Mouse (Mus musculus): ENCODE results near the gene Txnrd3. TPM values are rescaled to one million over a fixed set of nuclear protein-coding genes. Genes with fewer than 3 reads are reported as not detected.
A peak's percentile ranks its signal among the peaks of the same experiment; 100 is the strongest.

Gene Txnrd3
- total RNA-seq, 1 experiment, result 4.9 TPM

DNA sequence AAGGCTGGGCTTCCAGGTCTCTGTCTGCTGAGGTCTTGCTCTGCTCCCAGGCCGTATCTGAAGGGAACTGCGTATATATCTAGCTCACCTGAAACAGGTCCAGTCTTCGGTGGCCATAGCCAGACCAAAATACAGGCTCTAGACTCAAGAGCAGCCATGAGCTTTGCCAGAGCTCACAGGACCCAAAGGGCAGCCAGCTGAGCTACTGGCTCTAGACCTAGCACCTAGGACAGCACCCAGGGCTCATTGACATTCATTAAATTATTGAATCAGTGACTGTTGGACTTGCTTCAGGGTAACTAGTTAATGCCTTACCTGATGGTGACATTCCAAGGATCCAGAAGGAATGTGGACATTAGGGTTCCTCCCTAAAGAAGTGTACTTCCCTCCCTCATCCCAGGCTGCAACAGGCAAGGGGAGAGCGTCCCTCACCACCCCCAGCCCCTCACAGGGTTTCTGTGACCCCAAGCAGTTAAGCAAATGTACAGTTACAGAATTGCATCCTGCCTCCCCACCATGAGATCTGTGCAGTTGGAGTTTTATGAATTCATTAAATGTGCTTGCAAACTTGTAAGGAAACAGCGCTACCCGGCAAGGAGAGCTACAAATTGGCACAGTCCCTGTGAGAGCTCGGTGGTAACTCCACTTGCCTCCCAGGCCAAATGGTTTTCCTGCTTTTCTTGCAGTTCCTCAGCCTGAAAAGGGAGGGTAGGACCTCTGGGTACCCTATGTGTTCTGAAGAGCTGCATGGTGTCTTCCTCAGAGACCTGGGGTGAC is 29.0 kb upstream of the Txnrd3 start:
- no peak overlapping the region for H3K4me3 ChIP-seq (ENCODE audit: insufficient read depth in 1 of 2, low read depth in 1 of 2, low read length in 2 of 2, poor library complexity in 1 of 2, severe bottlenecking in 1 of 2)
- peak; percentile 21 for DNase-seq (ENCODE audit: low read depth, low spot score)
- no peak overlapping the region for H3K27ac ChIP-seq (ENCODE audit: insufficient read depth, low read depth, low read length, poor library complexity, severe bottlenecking)

DNA sequence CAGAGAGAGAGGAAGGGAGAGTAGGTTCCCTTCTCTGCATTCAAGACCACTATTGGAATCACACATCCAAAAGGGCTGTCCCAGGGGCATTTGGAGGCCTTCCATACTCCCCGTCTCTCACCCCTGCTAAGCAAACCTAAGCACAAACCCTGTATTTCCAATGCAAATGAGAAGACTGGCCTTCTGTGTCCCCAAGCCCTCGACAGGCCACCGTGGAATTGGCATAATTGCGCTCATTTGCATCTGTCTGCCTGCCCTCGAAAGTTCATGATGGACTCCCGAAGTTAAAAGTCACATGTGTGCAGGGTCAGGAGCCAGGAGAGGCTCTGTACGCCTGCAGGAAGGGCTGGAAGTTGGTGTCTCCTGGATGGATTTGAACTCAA is 28.4 kb upstream of the Txnrd3 start:
- DNase-seq (ENCODE audit: low read depth, low spot score), result no peak
- no peak overlapping the region for H3K27ac ChIP-seq (ENCODE audit: insufficient read depth, low read depth, low read length, poor library complexity, severe bottlenecking)

More for the DNA sequence above, 29.0 kb upstream of the Txnrd3 start:
- in situ Hi-C loops (cut with MboI; ENCODE audit: low sequenced_read_pairs in 2 of 2, unreplicated experiment in 2 of 2), result no loop called here
- H3K9me3 ChIP-seq (ENCODE audit: control insufficient read depth, insufficient read depth, low read depth, low read length), result no peaks in the 10 kb centered on the region
- no peak for TF ChIP-seq ZC3H11A (IDR thresholded peaks at IDR 0.05; ENCODE audit: borderline replicate concordance, low read depth, low read length)
- H3K4me1 ChIP-seq (ENCODE audit: control insufficient read depth in 2 of 2, insufficient read depth in 2 of 2, low read length in 2 of 2, poor library complexity in 1 of 2), result peaks cover 0 to 2% of the 10 kb centered on the region in 2 experiments; a peak in 1 of 4 replicates
- H3K9ac ChIP-seq (ENCODE audit: insufficient read depth, low read depth, low read length, poor library complexity, severe bottlenecking), result no peak overlapping the region
- no peaks in the 10 kb centered on the region for H3K36me3 ChIP-seq (ENCODE audit: control insufficient read depth, insufficient read depth, low read length, poor library complexity, severe bottlenecking)

DNA sequence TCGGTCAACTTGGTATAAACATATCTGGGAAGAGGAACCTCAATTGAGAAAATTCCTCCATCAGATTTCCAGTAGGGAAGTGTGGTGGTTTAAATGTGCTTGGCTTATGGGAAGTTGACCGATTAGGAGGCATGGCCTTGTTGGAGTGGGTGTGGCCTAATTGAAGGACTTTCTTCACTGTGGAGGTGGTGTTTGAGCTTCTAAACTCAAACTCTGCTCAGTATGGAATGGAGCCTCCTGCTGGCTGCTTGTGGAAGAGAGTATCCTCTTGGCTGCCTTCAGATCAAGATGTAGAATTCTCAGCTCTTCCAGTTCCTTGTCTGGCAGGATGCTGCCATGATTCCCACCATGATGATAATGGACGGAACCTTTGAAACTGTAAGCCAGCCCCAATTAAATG is 21.1 kb upstream of the Txnrd3 start:
- peak; percentile 42 for DNase-seq (ENCODE audit: low read depth, low spot score)
- no peaks in the 10 kb centered on the region for H3K36me3 ChIP-seq (ENCODE audit: control insufficient read depth, insufficient read depth, low read length, poor library complexity, severe bottlenecking)
- H3K4me3 ChIP-seq (ENCODE audit: insufficient read depth in 1 of 2, low read depth in 1 of 2, low read length in 2 of 2, poor library complexity in 1 of 2, severe bottlenecking in 1 of 2), result no peak overlapping the region
- no peak for TF ChIP-seq ZC3H11A (IDR thresholded peaks at IDR 0.05; ENCODE audit: borderline replicate concordance, low read depth, low read length)
- TF ChIP-seq MAFK (IDR thresholded peaks at IDR 0.05; ENCODE audit: insufficient read depth, low read depth, low read length), result no peak
- TF ChIP-seq HCFC1 (IDR thresholded peaks at IDR 0.05; ENCODE audit: borderline replicate concordance, insufficient read depth, low read length), result no peak
- TF ChIP-seq CHD2 (IDR thresholded peaks at IDR 0.05; ENCODE audit: low read depth, low read length), result no peak
- no peak for TF ChIP-seq ZNF384 (IDR thresholded peaks at IDR 0.05; ENCODE audit: low read depth, low read length)
- in situ Hi-C loops (cut with MboI; ENCODE audit: low sequenced_read_pairs in 2 of 2, unreplicated experiment in 2 of 2), result no loop called here
- no peaks in the 10 kb centered on the region for H3K4me1 ChIP-seq (ENCODE audit: control insufficient read depth in 2 of 2, insufficient read depth in 2 of 2, low read length in 2 of 2, poor library complexity in 1 of 2)
- no peak overlapping the region for H3K9ac ChIP-seq (ENCODE audit: insufficient read depth, low read depth, low read length, poor library complexity, severe bottlenecking)
- no peaks in the 10 kb centered on the region for H3K9me3 ChIP-seq (ENCODE audit: control insufficient read depth, insufficient read depth, low read depth, low read length)
- no peak overlapping the region for H3K27ac ChIP-seq (ENCODE audit: insufficient read depth, low read depth, low read length, poor library complexity, severe bottlenecking)

More for the DNA sequence above, 28.4 kb upstream of the Txnrd3 start:
- peaks cover 0 to 2% of the 10 kb centered on the region in 2 experiments; a peak in 1 of 4 replicates for H3K4me1 ChIP-seq (ENCODE audit: control insufficient read depth in 2 of 2, insufficient read depth in 2 of 2, low read length in 2 of 2, poor library complexity in 1 of 2)
- no peak overlapping the region for H3K4me3 ChIP-seq (ENCODE audit: insufficient read depth in 1 of 2, low read depth in 1 of 2, low read length in 2 of 2, poor library complexity in 1 of 2, severe bottlenecking in 1 of 2)
- no peak overlapping the region for H3K9ac ChIP-seq (ENCODE audit: insufficient read depth, low read depth, low read length, poor library complexity, severe bottlenecking)
- H3K36me3 ChIP-seq (ENCODE audit: control insufficient read depth, insufficient read depth, low read length, poor library complexity, severe bottlenecking), result no peaks in the 10 kb centered on the region
- TF ChIP-seq HCFC1 (IDR thresholded peaks at IDR 0.05; ENCODE audit: borderline replicate concordance, insufficient read depth, low read length) (no peak), ZC3H11A (IDR thresholded peaks at IDR 0.05; ENCODE audit: borderline replicate concordance, low read depth, low read length) (no peak), CHD2 (IDR thresholded peaks at IDR 0.05; ENCODE audit: low read depth, low read length) (no peak), MAFK (IDR thresholded peaks at IDR 0.05; ENCODE audit: insufficient read depth, low read depth, low read length) (no peak), ZNF384 (IDR thresholded peaks at IDR 0.05; ENCODE audit: low read depth, low read length) (no peak)
- no peaks in the 10 kb centered on the region for H3K9me3 ChIP-seq (ENCODE audit: control insufficient read depth, insufficient read depth, low read depth, low read length)
- in situ Hi-C loops (cut with MboI; ENCODE audit: low sequenced_read_pairs in 2 of 2, unreplicated experiment in 2 of 2), result no loop called here

DNA sequence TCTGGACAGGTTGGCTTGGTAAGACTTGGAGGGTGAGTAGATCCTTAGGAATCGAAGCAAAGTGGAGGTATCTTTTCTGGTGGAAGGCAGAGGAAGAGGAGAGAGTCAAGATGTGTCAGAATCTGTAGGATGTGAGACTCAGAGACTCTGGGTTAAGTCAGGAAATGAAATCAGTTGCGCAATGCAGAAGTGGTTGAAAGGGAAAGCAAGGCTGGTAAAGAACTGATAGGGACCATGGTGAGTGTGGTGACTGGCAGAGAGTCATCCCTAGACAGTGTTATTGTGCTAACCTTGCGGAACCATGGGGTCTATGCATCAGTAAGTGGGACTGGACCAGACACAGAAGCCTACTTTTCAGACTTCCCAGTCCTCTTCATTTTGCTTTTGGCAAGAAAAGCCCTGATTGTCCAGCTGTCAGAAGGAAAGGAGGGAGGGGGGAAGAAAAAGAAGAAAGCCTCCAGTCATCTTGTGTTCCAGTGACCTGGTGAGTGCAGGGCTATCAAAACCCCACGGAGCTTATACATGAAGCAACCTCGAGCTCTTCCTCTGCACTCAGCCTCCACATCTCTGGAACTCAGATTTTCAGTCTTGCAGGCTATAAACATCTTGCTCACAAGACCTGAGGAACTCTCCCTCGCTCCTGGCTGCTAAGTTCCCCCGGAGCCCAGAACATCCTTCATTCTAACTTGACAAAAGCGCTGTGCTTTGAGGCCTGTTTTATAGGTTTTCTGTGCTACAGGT is 15.6 kb upstream of the Txnrd3 start:
- Histone ChIP-seq H3K4me1 (ENCODE audit: control insufficient read depth in 2 of 2, insufficient read depth in 2 of 2, low read length in 2 of 2, poor library complexity in 1 of 2) (no peaks in the 10 kb centered on the region), H3K27ac (ENCODE audit: insufficient read depth, low read depth, low read length, poor library complexity, severe bottlenecking) (no peak overlapping the region), H3K36me3 (ENCODE audit: control insufficient read depth, insufficient read depth, low read length, poor library complexity, severe bottlenecking) (no peaks in the 10 kb centered on the region), H3K4me3 (ENCODE audit: insufficient read depth in 1 of 2, low read depth in 1 of 2, low read length in 2 of 2, poor library complexity in 1 of 2, severe bottlenecking in 1 of 2) (no peak overlapping the region), H3K9ac (ENCODE audit: insufficient read depth, low read depth, low read length, poor library complexity, severe bottlenecking) (no peak overlapping the region), H3K9me3 (ENCODE audit: control insufficient read depth, insufficient read depth, low read depth, low read length) (no peaks in the 10 kb centered on the region)
- DNase-seq (ENCODE audit: low read depth, low spot score), result no peak
- TF ChIP-seq MAFK (IDR thresholded peaks at IDR 0.05; ENCODE audit: insufficient read depth, low read depth, low read length), result no peak
- no peak for TF ChIP-seq CHD2 (IDR thresholded peaks at IDR 0.05; ENCODE audit: low read depth, low read length)
- TF ChIP-seq ZNF384 (IDR thresholded peaks at IDR 0.05; ENCODE audit: low read depth, low read length), result no peak
- TF ChIP-seq HCFC1 (IDR thresholded peaks at IDR 0.05; ENCODE audit: borderline replicate concordance, insufficient read depth, low read length), result no peak
- no peak for TF ChIP-seq ZC3H11A (IDR thresholded peaks at IDR 0.05; ENCODE audit: borderline replicate concordance, low read depth, low read length)
- in situ Hi-C loops (cut with MboI; ENCODE audit: low sequenced_read_pairs in 2 of 2, unreplicated experiment in 2 of 2), result no loop called here
